20 mouse cellular contexts compared by ENCODE assay signal in the genomic region with DNA sequence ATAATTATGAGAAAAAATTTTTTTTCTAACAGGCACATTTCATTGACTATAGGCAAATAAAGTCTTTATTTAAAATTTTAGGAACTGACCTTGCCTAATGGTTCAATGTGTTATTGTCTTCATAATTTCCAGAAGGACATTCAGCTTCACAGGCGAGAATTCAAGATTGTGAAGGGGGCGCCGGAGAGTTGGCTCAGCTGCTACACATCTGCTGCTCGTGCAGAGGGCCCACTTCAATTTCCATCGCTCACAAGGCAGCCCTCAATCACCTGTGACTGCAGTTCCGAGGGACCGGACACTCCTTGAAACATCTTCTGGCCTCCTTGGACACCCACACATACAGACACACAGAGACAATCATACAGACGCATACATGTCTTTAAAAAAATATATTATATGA.
"Had no signal": no experiment of that assay in that cellular context is flagged by ENCODE, and none has a peak within 500 bp of the region (broad histone marks: within the 10 kb centered on the region; RNA-seq: fewer than 3 reads in every experiment).

No protein-coding gene starts in this region.

- H3K4me2 ChIP-seq: limb, embryonic 13.5 days; liver, embryonic 12.5 days; liver, embryonic 15.5 days; midbrain, embryonic 12.5 days; midbrain, embryonic 15.5 days; neural tube, embryonic 12.5 days; neural tube, embryonic 15.5 days had no signal

- H3K27ac ChIP-seq: layer of hippocampus, adult 2 months; limb, embryonic 10.5 days; limb, embryonic 13.5 days; liver, embryonic 12.5 days; liver, embryonic 15.5 days; macrophage; midbrain, embryonic 12.5 days; midbrain, embryonic 15.5 days; neural tube, embryonic 12.5 days; neural tube, embryonic 15.5 days had no signal

- H3K9me3 ChIP-seq: limb, embryonic 10.5 days; limb, embryonic 13.5 days; liver, embryonic 12.5 days; liver, embryonic 15.5 days; midbrain, embryonic 12.5 days; midbrain, embryonic 15.5 days; neural tube, embryonic 12.5 days; neural tube, embryonic 15.5 days had no signal

- H3K27me3 ChIP-seq: limb, embryonic 13.5 days; liver, embryonic 12.5 days; liver, embryonic 15.5 days; midbrain, embryonic 12.5 days; midbrain, embryonic 15.5 days; neural tube, embryonic 12.5 days; neural tube, embryonic 15.5 days had no signal

- DNase-seq: kidney, adult 18-20 months; kidney, adult 9 months; kidney, postnatal 14 days; layer of hippocampus, adult 9-11 months; liver; lung, adult 18-20 months; right cerebral cortex, adult 18-20 months; right cerebral cortex, postnatal 14 days; right cerebral cortex, postnatal 4 days had no signal

- H3K4me3 ChIP-seq: layer of hippocampus, adult 2 months; limb, embryonic 10.5 days; limb, embryonic 13.5 days; liver, embryonic 12.5 days; liver, embryonic 15.5 days; midbrain, embryonic 12.5 days; midbrain, embryonic 15.5 days; neural tube, embryonic 12.5 days; neural tube, embryonic 15.5 days had no signal

- ATAC-seq: intestine, embryonic 16.5 days; liver, embryonic 12.5 days; midbrain, embryonic 15.5 days had no signal

- H3K4me1 ChIP-seq: limb, embryonic 13.5 days; liver, embryonic 12.5 days; liver, embryonic 15.5 days; midbrain, embryonic 15.5 days; neural tube, embryonic 15.5 days had no signal

- H3K9ac ChIP-seq: limb, embryonic 13.5 days; liver, embryonic 12.5 days; liver, embryonic 15.5 days; midbrain, embryonic 12.5 days; midbrain, embryonic 15.5 days; neural tube, embryonic 12.5 days; neural tube, embryonic 15.5 days had no signal

- H3K36me3 ChIP-seq: limb, embryonic 10.5 days; limb, embryonic 13.5 days; liver, embryonic 12.5 days; liver, embryonic 15.5 days; midbrain, embryonic 12.5 days; midbrain, embryonic 15.5 days; neural tube, embryonic 12.5 days; neural tube, embryonic 15.5 days had no signal
